Comparison of ENCODE assay signal across 8 mouse cellular contexts in genomic region chr5:24587200-24587577, GRCm38 (mm10). TPM values are rescaled to one million over a fixed set of nuclear protein-coding genes. Genes with fewer than 3 reads are reported as not detected.
DNase-seq lines count a peak whose midpoint lies in the region; ATAC-seq and TF ChIP-seq lines count a peak whose summit lies in the region.

No protein-coding gene starts in this region.

- no peak for ATAC-seq in heart, embryonic 13.5 days (ENCODE audit: extremely low read depth, insufficient number of reproducible peaks, low FRiP score, low TSS enrichment)
- ATAC-seq in hindbrain, embryonic 16.5 days, result peak; percentile 15; the same call in 1 of the 2 replicates
- ATAC-seq in midbrain, embryonic 15.5 days (replicated peaks), result peak; percentile 21

- TF ChIP-seq CTCF in C2C12 (IDR thresholded peaks at IDR 0.05; ENCODE audit: control insufficient read depth, insufficient read depth, insufficient read length), result no peak
- TF ChIP-seq CTCF in cortical plate, adult 2 months (IDR thresholded peaks at IDR 0.05; ENCODE audit: extremely low read depth, insufficient read depth, low read length), result no peak

- peak overlapping the region; percentile 77 for H3K27ac ChIP-seq in heart, embryonic 13.5 days (replicated peaks)
- peak overlapping the region; percentile 83 for H3K27ac ChIP-seq in cortical plate, adult 2 months (ENCODE audit: insufficient read depth, low read length)
- H3K27ac ChIP-seq in hindbrain, embryonic 16.5 days (ENCODE audit: low read depth, low read length), result peak overlapping the region; percentile 88
- H3K27ac ChIP-seq in midbrain, embryonic 15.5 days, result peak overlapping the region; percentile 77

- DNase-seq in heart, postnatal 4 days, result no peak
- DNase-seq in ovary, adult 18-20 months (ENCODE audit: low spot score), result no peak
- DNase-seq in urinary bladder, postnatal 14 days (ENCODE audit: low spot score), result no peak

- peaks cover 22% of the 10 kb centered on the region for H3K79me3 ChIP-seq in C2C12 (ENCODE audit: low read depth)

- 14% methylated on average over 4 of the region's 4 CpGs for WGBS in heart, embryonic 13.5 days
- 18% methylated on average over 4 of the region's 4 CpGs for WGBS in hindbrain, embryonic 16.5 days
- 21% methylated on average over 4 of the region's 4 CpGs for WGBS in midbrain, embryonic 15.5 days

- H3K4me2 ChIP-seq in heart, embryonic 13.5 days, result peak overlapping the region; percentile 90
- H3K4me2 ChIP-seq in hindbrain, embryonic 16.5 days (ENCODE audit: low read length), result peak overlapping the region; percentile 81
- peak overlapping the region; percentile 84 for H3K4me2 ChIP-seq in midbrain, embryonic 15.5 days

- peaks cover 41% of the 10 kb centered on the region for H3K36me3 ChIP-seq in heart, embryonic 13.5 days
- H3K36me3 ChIP-seq in C2C12 (ENCODE audit: control insufficient read depth, insufficient read depth), result peaks cover 27% of the 10 kb centered on the region
- H3K36me3 ChIP-seq in hindbrain, embryonic 16.5 days (ENCODE audit: control insufficient read depth, insufficient read depth, low read length), result peaks cover 12% of the 10 kb centered on the region
- peaks cover 5% of the 10 kb centered on the region for H3K36me3 ChIP-seq in midbrain, embryonic 15.5 days (replicated peaks)

- peak overlapping the region; percentile 92 for H3K4me3 ChIP-seq in heart, embryonic 13.5 days
- peak overlapping the region; percentile 84 for H3K4me3 ChIP-seq in C2C12 (ENCODE audit: insufficient read depth, poor library complexity, severe bottlenecking)
- H3K4me3 ChIP-seq in cortical plate, adult 2 months (ENCODE audit: insufficient read depth, low read length), result peak overlapping the region; percentile 88
- H3K4me3 ChIP-seq in hindbrain, embryonic 16.5 days (ENCODE audit: low read length), result peak overlapping the region; percentile 91
- peak overlapping the region; percentile 75 for H3K4me3 ChIP-seq in midbrain, embryonic 15.5 days

- H3K4me1 ChIP-seq in heart, embryonic 13.5 days, result peaks cover 40% of the 10 kb centered on the region
- H3K4me1 ChIP-seq in cortical plate, adult 2 months (ENCODE audit: control insufficient read depth, insufficient read depth, low read length), result peaks cover 5% of the 10 kb centered on the region
- H3K4me1 ChIP-seq in hindbrain, embryonic 16.5 days (ENCODE audit: control insufficient read depth, insufficient read depth, low read depth, low read length), result peaks cover 24% of the 10 kb centered on the region
- H3K4me1 ChIP-seq in midbrain, embryonic 15.5 days, result peaks cover 27% of the 10 kb centered on the region

- peak overlapping the region; percentile 92 for H3K9ac ChIP-seq in heart, embryonic 13.5 days
- H3K9ac ChIP-seq in hindbrain, embryonic 16.5 days (ENCODE audit: low read depth, low read length), result peak overlapping the region; percentile 92
- H3K9ac ChIP-seq in midbrain, embryonic 15.5 days, result peak overlapping the region; percentile 76

- peak; percentile 60; the same call in 1 of the 2 replicates for TF ChIP-seq POLR2A in cortical plate, adult 2 months (IDR thresholded peaks at IDR 0.05; ENCODE audit: extremely low read depth, insufficient read depth, low read length)

- no peaks in the 10 kb centered on the region for H3K27me3 ChIP-seq in heart, embryonic 13.5 days (replicated peaks)
- H3K27me3 ChIP-seq in C2C12 (ENCODE audit: control insufficient read depth, insufficient read depth, insufficient read length), result no peaks in the 10 kb centered on the region
- no peaks in the 10 kb centered on the region for H3K27me3 ChIP-seq in hindbrain, embryonic 16.5 days (replicated peaks; ENCODE audit: control insufficient read depth, insufficient read depth, low read length)
- H3K27me3 ChIP-seq in midbrain, embryonic 15.5 days (replicated peaks), result no peaks in the 10 kb centered on the region

- H3K79me2 ChIP-seq in C2C12 (ENCODE audit: control insufficient read depth, insufficient read depth), result peaks cover 37% of the 10 kb centered on the region

- H3K9me3 ChIP-seq in heart, embryonic 13.5 days, result no peaks in the 10 kb centered on the region
- no peaks in the 10 kb centered on the region for H3K9me3 ChIP-seq in hindbrain, embryonic 16.5 days (ENCODE audit: control insufficient read depth, low read length)
- H3K9me3 ChIP-seq in midbrain, embryonic 15.5 days, result no peaks in the 10 kb centered on the region

- peak overlapping the region; percentile 82 for H3ac ChIP-seq in C2C12 (ENCODE audit: control insufficient read depth, insufficient read length, low read depth)

TF ChIP-seq in C2C12, 6 proteins besides CTCF, POLR2A, EP300 and RAD21:
- TF ChIP-seq MYOG (IDR thresholded peaks at IDR 0.05; ENCODE audit: control insufficient read depth, extremely low read depth, insufficient read length) (no peak), MYOD1 (IDR thresholded peaks at IDR 0.05; ENCODE audit: control insufficient read depth, insufficient read length, low read depth) (no peak), CEBPB (IDR thresholded peaks at IDR 0.05; ENCODE audit: low read depth) (no peak), MAX (IDR thresholded peaks at IDR 0.05) (no peak)

RNA-seq across cellular contexts. Expression of gene Chpf2, which starts 0.6 kb away (rescaled TPM):
- 16.1 and 16.6 TPM in 2 replicates for polyA plus RNA-seq in heart, embryonic 13.5 days (2015; fragmentation: Nextera tagmentation; extraction: Ambion mirVana)
- total RNA-seq in heart, postnatal 4 days (2021), result 10 to 100 TPM; 19.9 to 21.6 TPM
- 37.7 TPM for polyA plus RNA-seq in C2C12 (2012; fragmentation: generic; extraction: Trizol)
- polyA plus RNA-seq in cortical plate, adult 2 months (2012; rRNA removed), result 55.1 and 62.2 TPM in 2 replicates
- polyA plus RNA-seq in hindbrain, embryonic 16.5 days (2015; fragmentation: Nextera tagmentation; extraction: Ambion mirVana), result 20.6 and 21.9 TPM in 2 replicates
- 22.1 and 23.0 TPM in 2 replicates for polyA plus RNA-seq in midbrain, embryonic 15.5 days (2015; fragmentation: Nextera tagmentation; extraction: Ambion mirVana)

RNA-seq across cellular contexts. Expression of gene Abcf2, which starts 9.9 kb away (rescaled TPM):
- polyA plus RNA-seq in heart, embryonic 13.5 days (2015; fragmentation: Nextera tagmentation; extraction: Ambion mirVana), result 66.7 and 70.7 TPM in 2 replicates
- total RNA-seq in heart, postnatal 4 days (2021), result 10 to 100 TPM; 47.4 to 49.3 TPM
- polyA plus RNA-seq in C2C12 (2012; fragmentation: generic; extraction: Trizol), result 143 TPM
- 83.6 and 87.1 TPM in 2 replicates for polyA plus RNA-seq in cortical plate, adult 2 months (2012; rRNA removed)
- 80.9 and 84.8 TPM in 2 replicates for polyA plus RNA-seq in hindbrain, embryonic 16.5 days (2015; fragmentation: Nextera tagmentation; extraction: Ambion mirVana)
- polyA plus RNA-seq in midbrain, embryonic 15.5 days (2015; fragmentation: Nextera tagmentation; extraction: Ambion mirVana), result 83.8 and 86.4 TPM in 2 replicates

RNA-seq across cellular contexts. Expression of gene 4931409K22Rik, which starts 30.6 kb away (rescaled TPM):
- 0.08 and 0.11 TPM in 2 replicates for polyA plus RNA-seq in heart, embryonic 13.5 days (2015; fragmentation: Nextera tagmentation; extraction: Ambion mirVana)
- total RNA-seq in heart, postnatal 4 days (2021), result not detected
- polyA plus RNA-seq in C2C12 (2012; fragmentation: generic; extraction: Trizol), result not detected
- 0.04 and 0.11 TPM in 2 replicates for polyA plus RNA-seq in cortical plate, adult 2 months (2012; rRNA removed)
- polyA plus RNA-seq in hindbrain, embryonic 16.5 days (2015; fragmentation: Nextera tagmentation; extraction: Ambion mirVana), result 0.13 and 0.15 TPM in 2 replicates
- polyA plus RNA-seq in midbrain, embryonic 15.5 days (2015; fragmentation: Nextera tagmentation; extraction: Ambion mirVana), result 0.06 TPM in 1 of 2 replicates, not detected in the other

RNA-seq across cellular contexts. Expression of gene Smarcd3, which starts 37.0 kb away (rescaled TPM):
- polyA plus RNA-seq in heart, embryonic 13.5 days (2015; fragmentation: Nextera tagmentation; extraction: Ambion mirVana), result 54.5 and 58.5 TPM in 2 replicates
- total RNA-seq in heart, postnatal 4 days (2021), result 10 to 100 TPM; 89.7 to 96.9 TPM
- 87.6 TPM for polyA plus RNA-seq in C2C12 (2012; fragmentation: generic; extraction: Trizol)
- polyA plus RNA-seq in cortical plate, adult 2 months (2012; rRNA removed), result 97.8 and 97.9 TPM in 2 replicates
- polyA plus RNA-seq in hindbrain, embryonic 16.5 days (2015; fragmentation: Nextera tagmentation; extraction: Ambion mirVana), result 128 and 133 TPM in 2 replicates
- polyA plus RNA-seq in midbrain, embryonic 15.5 days (2015; fragmentation: Nextera tagmentation; extraction: Ambion mirVana), result 182 and 186 TPM in 2 replicates

RNA-seq across cellular contexts. Expression of gene Asb10, which starts 46.4 kb away (rescaled TPM):
- 4.1 TPM in 2 replicates for polyA plus RNA-seq in heart, embryonic 13.5 days (2015; fragmentation: Nextera tagmentation; extraction: Ambion mirVana)
- 10 to 100 TPM; 19.8 to 23.1 TPM for total RNA-seq in heart, postnatal 4 days (2021)
- polyA plus RNA-seq in C2C12 (2012; fragmentation: generic; extraction: Trizol), result not detected
- polyA plus RNA-seq in cortical plate, adult 2 months (2012; rRNA removed), result 0.40 and 0.42 TPM in 2 replicates
- polyA plus RNA-seq in hindbrain, embryonic 16.5 days (2015; fragmentation: Nextera tagmentation; extraction: Ambion mirVana), result 0.18 and 0.21 TPM in 2 replicates
- 0.06 and 0.11 TPM in 2 replicates for polyA plus RNA-seq in midbrain, embryonic 15.5 days (2015; fragmentation: Nextera tagmentation; extraction: Ambion mirVana)
